Mouse (Mus musculus): ENCODE results near the gene Gtdc1. TPM values are rescaled to one million over a fixed set of nuclear protein-coding genes. Genes with fewer than 3 reads are reported as not detected.

Gene Gtdc1
- 46.9 TPM for total RNA-seq (2023)

GRCm38 (mm10) chr2:44927482-44927811 lies at the start of gene Gtdc1:
TSS of gene Gtdc1 (minus strand) at chr2:44927657.

Other genes with a start within 250 kb of the Gtdc1 start
- 16.1 TPM for gene Zeb2, start 189.7 kb upstream of the Gtdc1 start, total RNA-seq (2023)